ENCODE assay signal across 13 mouse cellular contexts in genomic region chr15:20796999-20797398, GRCm38 (mm10).
DNase-seq lines count a peak whose midpoint lies in the region; ATAC-seq and TF ChIP-seq lines count a peak whose summit lies in the region.
"Had no signal": no experiment of that assay in that cellular context is flagged by ENCODE, and none has a peak within 500 bp of the region (broad histone marks: within the 10 kb centered on the region; RNA-seq: fewer than 3 reads in every experiment).

No protein-coding gene starts in this region.

- no peak for TF ChIP-seq CTCF in thymus, adult 2 months (IDR thresholded peaks at IDR 0.05; ENCODE audit: borderline replicate concordance, control insufficient read depth, extremely low read depth, insufficient read depth, low read length, poor library complexity)

- H3K4me2 ChIP-seq in forebrain, embryonic 13.5 days = no peak overlapping the region
- H3K4me2 ChIP-seq in midbrain, embryonic 15.5 days = no peak overlapping the region
- H3K4me2 ChIP-seq: heart, embryonic 15.5 days had no signal

- no peaks in the 10 kb centered on the region for H3K9me3 ChIP-seq in forebrain, embryonic 13.5 days (replicated peaks)
- no peaks in the 10 kb centered on the region for H3K9me3 ChIP-seq in midbrain, embryonic 15.5 days
- H3K9me3 ChIP-seq: heart, embryonic 15.5 days had no signal

- DNase-seq in cerebellum, postnatal 10 days = peak; percentile 11 to 18
- DNase-seq in cerebellum, adult 8-10 months = no peak
- DNase-seq in left cerebral cortex, postnatal 4 days = peak; percentile 18
- DNase-seq in left cerebral cortex, postnatal 25 days (ENCODE audit: low spot score in 2 of 2) = no peak
- no peak for DNase-seq in urinary bladder, adult 18-20 months (ENCODE audit: low spot score in 2 of 2)
- no peak for DNase-seq in thymus, adult 2 months
- DNase-seq: gastrocnemius, postnatal 14 days; kidney, adult 11 months; liver had no signal

- intact Hi-C loops in left cerebral cortex, postnatal 4 days (cut with DNase I) = no loop called here
- intact Hi-C loops in left cerebral cortex, postnatal 25 days (cut with DNase I) = no loop called here

- H3K36me3 ChIP-seq in forebrain, embryonic 13.5 days (ENCODE audit: poor library complexity, severe bottlenecking) = no peaks in the 10 kb centered on the region
- H3K36me3 ChIP-seq in midbrain, embryonic 15.5 days (replicated peaks) = no peaks in the 10 kb centered on the region
- H3K36me3 ChIP-seq in thymus, adult 2 months (ENCODE audit: control insufficient read depth, insufficient read depth, low read length) = no peaks in the 10 kb centered on the region
- H3K36me3 ChIP-seq: heart, embryonic 15.5 days had no signal

- no peaks in the 10 kb centered on the region for H3K27me3 ChIP-seq in forebrain, embryonic 13.5 days
- H3K27me3 ChIP-seq in midbrain, embryonic 15.5 days (replicated peaks) = no peaks in the 10 kb centered on the region
- H3K27me3 ChIP-seq in thymus, adult 2 months (ENCODE audit: control insufficient read depth, insufficient read depth, low read length) = no peaks in the 10 kb centered on the region
- H3K27me3 ChIP-seq: heart, embryonic 15.5 days had no signal

- no peak overlapping the region for H3K27ac ChIP-seq in forebrain, embryonic 13.5 days
- H3K27ac ChIP-seq in midbrain, embryonic 15.5 days = no peak overlapping the region
- no peak overlapping the region for H3K27ac ChIP-seq in thymus, adult 2 months (ENCODE audit: control insufficient read depth, insufficient read depth, low read length)
- H3K27ac ChIP-seq: heart, embryonic 15.5 days had no signal

- no peak overlapping the region for H3K4me3 ChIP-seq in forebrain, embryonic 13.5 days
- no peak overlapping the region for H3K4me3 ChIP-seq in midbrain, embryonic 15.5 days
- H3K4me3 ChIP-seq in thymus, adult 2 months (ENCODE audit: control insufficient read depth, insufficient read depth, low read length) = no peak overlapping the region
- H3K4me3 ChIP-seq: heart, embryonic 15.5 days had no signal

- H3K9ac ChIP-seq in forebrain, embryonic 13.5 days = no peak overlapping the region
- H3K9ac ChIP-seq in midbrain, embryonic 15.5 days = no peak overlapping the region
- H3K9ac ChIP-seq: heart, embryonic 15.5 days had no signal

- no peak for TF ChIP-seq POLR2A in thymus, adult 2 months (IDR thresholded peaks at IDR 0.05; ENCODE audit: control insufficient read depth, extremely low read depth, insufficient read depth, low read length, poor library complexity)

- WGBS in forebrain, embryonic 13.5 days = 18% methylated on average over 4 of the region's 4 CpGs
- WGBS in midbrain, embryonic 15.5 days = 20% methylated on average over 4 of the region's 4 CpGs
- WGBS in thymus, adult 2 months = 65% methylated on average over 4 of the region's 4 CpGs

- peaks cover 6% of the 10 kb centered on the region; the same call in 1 of the 2 replicates for H3K4me1 ChIP-seq in forebrain, embryonic 13.5 days
- no peaks in the 10 kb centered on the region for H3K4me1 ChIP-seq in midbrain, embryonic 15.5 days
- H3K4me1 ChIP-seq in thymus, adult 2 months (replicated peaks; ENCODE audit: control insufficient read depth, insufficient read depth, low read length) = no peaks in the 10 kb centered on the region
- H3K4me1 ChIP-seq: heart, embryonic 15.5 days had no signal

- peak; percentile 38; the same call in 1 of the 2 replicates for ATAC-seq in forebrain, embryonic 13.5 days
- peak; percentile 42; the same call in 1 of the 2 replicates for ATAC-seq in midbrain, embryonic 15.5 days (replicated peaks)
- ATAC-seq: lung, postnatal 0 days had no signal

Comparison
In these comparisons a context has a peak if more than half of its experiments do, and no peak if none do; other contexts are left out.
1. DNase-seq: peak in cerebellum, postnatal 10 days (2 of 2) and left cerebral cortex, postnatal 4 days (single experiment); none in cerebellum, adult 8-10 months (single experiment), left cerebral cortex, postnatal 25 days (0 of 2), urinary bladder, adult 18-20 months (0 of 2) and thymus, adult 2 months (single experiment).